Mouse (Mus musculus) cerebellum, adult 9-11 months (tissue): ENCODE measurements at regions not wholly inside any gene's neighbourhood (a gene's known extent, or its start where the extent isn't known, plus 50 kb on each side); places are given as distances from the start of the nearest gene placed in this dataset.
"Not testable (repeated sequence)": the region's sequence is repeated elsewhere in the genome, so short reads cannot be mapped to it uniquely, and the experiment has no call there.

Experiments used
- DNase-seq: peaks from one replicate; pipeline ENCODE4 v3.0.0; 2022

GRCm38 (mm10) chr1:16904690-16905089 is 811.6 kb upstream of the 4930444P10Rik start:
- no peak for DNase-seq

GRCm38 (mm10) chr1:16868383-16868782 is 775.3 kb upstream of the 4930444P10Rik start:
- DNase-seq = not testable (repeated sequence)

GRCm38 (mm10) chr1:16867086-16867835 is 774.1 kb upstream of the 4930444P10Rik start:
- DNase-seq = not testable (repeated sequence)

- no peak for DNase-seq
These were observed 744.0 kb upstream of the 4930444P10Rik start for GRCm38 (mm10) chr1:16837111-16837510.

- not testable (repeated sequence) for DNase-seq
These were observed 731.6 kb upstream of the 4930444P10Rik start for GRCm38 (mm10) chr1:16824709-16825108.

GRCm38 (mm10) chr1:16824057-16824456 is 730.9 kb upstream of the 4930444P10Rik start:
- DNase-seq = no peak

GRCm38 (mm10) chr1:16821186-16821585 is 728.1 kb upstream of the 4930444P10Rik start:
- no peak for DNase-seq

- peak; percentile 36 for DNase-seq
These were observed 723.4 kb upstream of the 4930444P10Rik start for GRCm38 (mm10) chr1:16816572-16816971.

GRCm38 (mm10) chr1:16815731-16816130 is 722.6 kb upstream of the 4930444P10Rik start:
- DNase-seq = peak; percentile 60

GRCm38 (mm10) chr1:16809370-16810150 is 716.4 kb upstream of the 4930444P10Rik start:
- no peak for DNase-seq

- DNase-seq = peak; percentile 81
These were observed 705.2 kb upstream of the 4930444P10Rik start for GRCm38 (mm10) chr1:16798292-16798691.

GRCm38 (mm10) chr1:16796449-16796848 is 703.3 kb upstream of the 4930444P10Rik start:
- DNase-seq = no peak

GRCm38 (mm10) chr1:16790733-16791309 is 697.7 kb upstream of the 4930444P10Rik start:
- DNase-seq = no peak

GRCm38 (mm10) chr1:16779791-16780190 is 686.7 kb upstream of the 4930444P10Rik start:
- peak; percentile 31 for DNase-seq

GRCm38 (mm10) chr1:16760951-16761350 is 667.8 kb upstream of the 4930444P10Rik start:
- DNase-seq = no peak
